Mouse (Mus musculus) ES-Bruce4 (cell line): ENCODE results near the gene Cdkn3.

Experiments used
- CTCF ChIP-seq: IDR thresholded peaks from one replicate; pipeline ENCODE4 v1.8.1; 2011; ENCODE audit warnings: low read depth, low read length
- EP300 ChIP-seq: IDR thresholded peaks from 2 replicates; pipeline ENCODE4 v1.6.1; 2011; ENCODE audit warnings: low read depth, low read length; ENCODE audit not compliant: insufficient read depth

DNA sequence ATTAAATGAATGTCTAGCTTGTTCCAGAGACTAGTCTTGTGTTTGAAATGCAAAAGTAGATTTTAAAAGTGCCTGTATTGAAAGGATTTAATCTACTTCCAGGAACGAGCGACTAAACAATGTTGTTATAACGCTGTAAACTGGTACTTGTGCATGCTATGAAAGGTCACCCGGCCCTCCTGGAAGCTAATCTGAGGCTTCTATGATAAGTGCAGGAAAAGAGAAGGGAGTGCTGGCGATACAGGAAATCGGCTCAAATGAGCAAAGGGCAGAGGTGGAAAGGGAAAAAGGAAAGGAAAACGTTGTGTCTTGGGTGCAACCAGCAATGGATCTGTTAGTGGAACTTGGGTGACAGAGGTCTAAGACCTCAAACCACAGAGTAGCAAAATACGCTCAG, 28.2 kb downstream of the Cdkn3 start:
- TF ChIP-seq CTCF = no peak
- no peak for TF ChIP-seq EP300
